Mouse (Mus musculus) limb, embryonic 12.5 days (tissue): ENCODE results near the gene Ltf. TPM values are rescaled to one million over a fixed set of nuclear protein-coding genes. Genes with fewer than 3 reads are reported as not detected.
A peak's percentile ranks its signal among the peaks of the same experiment; 100 is the strongest.

Source experiments
- ATAC-seq: fragments of 200-750 bp; cut with Nextera tagmentation; 2 replicates; pipeline ENCODE4 v1.8.0; 2017; ENCODE audit warnings: low read depth, moderate TSS enrichment; ENCODE audit not compliant: insufficient number of reproducible peaks, insufficient read depth, low FRiP score, low TSS enrichment
- H3K27ac ChIP-seq: fragments of 300-500 bp; sonication (generic); 2 replicates; pipeline ENCODE4 v1.5.1; 2016; ENCODE audit warnings: mild to moderate bottlenecking, moderate library complexity
- H3K27me3 ChIP-seq: fragments of 300-500 bp; sonication (generic); 2 replicates; pipeline ENCODE4 v1.6.1; 2016; ENCODE audit warnings: mild to moderate bottlenecking, moderate library complexity
- H3K36me3 ChIP-seq: fragments of 300-500 bp; sonication (generic); 2 replicates; pipeline ENCODE4 v1.6.1; 2016; ENCODE audit warnings: mild to moderate bottlenecking, moderate library complexity
- H3K4me1 ChIP-seq: fragments of 300-500 bp; sonication (generic); replicated peaks from 2 replicates; pipeline ENCODE4 v1.6.1; 2016
- H3K4me2 ChIP-seq: fragments of 300-500 bp; sonication (generic); 2 replicates; pipeline ENCODE4 v1.6.1; 2016; ENCODE audit warnings: mild to moderate bottlenecking, moderate library complexity
- H3K4me3 ChIP-seq: fragments of 300-500 bp; sonication (generic); replicated peaks from 2 replicates; pipeline ENCODE4 v1.5.1; 2016; ENCODE audit warnings: mild to moderate bottlenecking
- H3K9ac ChIP-seq: fragments of 300-500 bp; sonication (generic); replicated peaks from 2 replicates; pipeline ENCODE4 v1.6.1; 2016; ENCODE audit warnings: mild to moderate bottlenecking, moderate library complexity
- H3K9me3 ChIP-seq: fragments of 300-500 bp; sonication (generic); 2 replicates; pipeline ENCODE4 v1.6.1; 2016; ENCODE audit warnings: mild to moderate bottlenecking, moderate library complexity
- WGBS: fragments of 180-500 bp; shearing (Covaris S2); methylation state at CpG from one replicate; pipeline ENCODE4 v1.1.7; 2016; 5-methylcytosine and 5-hydroxymethylcytosine counted together
- polyA plus RNA-seq: library from polyadenylated mRNA; unstranded; fragments of >200 nt; fragmentation: Nextera tagmentation; extraction: Ambion mirVana; gene quantifications from 2 replicates; pipeline ENCODE4 v1.2.1, GENCODE M21; 2016

Ltf gene
- polyA plus RNA-seq, 1 experiment from 2014 or later = 0.45 TPM

- no peak overlapping the region for H3K9ac ChIP-seq
- no peaks in the 10 kb centered on the region for H3K36me3 ChIP-seq
- ATAC-seq = no peak
- H3K9me3 ChIP-seq = no peaks in the 10 kb centered on the region
- no peak overlapping the region for H3K27ac ChIP-seq
- H3K27me3 ChIP-seq = 0 out of 2 replicates have a peak, but pooled peaks cover 4% of the 10 kb centered on the region
- peak overlapping the region; percentile 60 for H3K4me2 ChIP-seq
- no peak overlapping the region for H3K4me3 ChIP-seq
- peaks cover 23% of the 10 kb centered on the region for H3K4me1 ChIP-seq
- WGBS = 63% methylated on average over 14 of the region's 14 CpGs
Observed at GRCm38 (mm10) chr9:111057544-111058370, 38.7 kb downstream of the Ltf start.

- Histone ChIP-seq H3K27me3 (0 out of 2 replicates have a peak, but pooled peaks cover 4% of the 10 kb centered on the region), H3K4me3 (no peak overlapping the region), H3K4me1 (peaks cover 23% of the 10 kb centered on the region), H3K36me3 (no peaks in the 10 kb centered on the region), H3K4me2 (no peak overlapping the region), H3K27ac (no peak overlapping the region), H3K9me3 (no peaks in the 10 kb centered on the region), H3K9ac (no peak overlapping the region)
- 67% methylated on average over 10 of the region's 10 CpGs for WGBS
- ATAC-seq = no peak
Observed at GRCm38 (mm10) chr9:111058943-111059556, 40.0 kb downstream of the Ltf start.

- no peaks in the 10 kb centered on the region for H3K4me1 ChIP-seq
- no peak for ATAC-seq
- H3K9ac ChIP-seq = no peak overlapping the region
- H3K4me3 ChIP-seq = no peak overlapping the region
- WGBS = 80% methylated on average over 5 of the region's 5 CpGs
- no peaks in the 10 kb centered on the region for H3K36me3 ChIP-seq
- no peaks in the 10 kb centered on the region for H3K9me3 ChIP-seq
- H3K4me2 ChIP-seq = no peak overlapping the region
- H3K27ac ChIP-seq = no peak overlapping the region
- no peaks in the 10 kb centered on the region for H3K27me3 ChIP-seq
Observed at GRCm38 (mm10) chr9:111062840-111063239, 43.8 kb downstream of the Ltf start.

GRCm38 (mm10) chr9:111067052-111067451 is 48.0 kb downstream of the Ltf start:
- no peak for ATAC-seq
- 94% methylated on average over 4 of the region's 4 CpGs for WGBS
- Histone ChIP-seq H3K4me1 (peaks cover 6% of the 10 kb centered on the region), H3K27ac (no peak overlapping the region), H3K4me2 (no peak overlapping the region), H3K36me3 (no peaks in the 10 kb centered on the region), H3K9me3 (no peaks in the 10 kb centered on the region), H3K9ac (no peak overlapping the region), H3K4me3 (no peak overlapping the region), H3K27me3 (no peaks in the 10 kb centered on the region)

- Histone ChIP-seq H3K4me1 (peaks cover 6% of the 10 kb centered on the region), H3K27me3 (no peaks in the 10 kb centered on the region), H3K9ac (no peak overlapping the region), H3K4me3 (no peak overlapping the region), H3K4me2 (no peak overlapping the region), H3K36me3 (no peaks in the 10 kb centered on the region), H3K9me3 (peaks cover 11% of the 10 kb centered on the region), H3K27ac (no peak overlapping the region)
- 19% methylated on average over 4 of the region's 4 CpGs for WGBS
- peak; percentile 10; the same call in 1 of the 2 replicates for ATAC-seq
Observed at GRCm38 (mm10) chr9:111070546-111070961, 51.5 kb downstream of the Ltf start.

DNA sequence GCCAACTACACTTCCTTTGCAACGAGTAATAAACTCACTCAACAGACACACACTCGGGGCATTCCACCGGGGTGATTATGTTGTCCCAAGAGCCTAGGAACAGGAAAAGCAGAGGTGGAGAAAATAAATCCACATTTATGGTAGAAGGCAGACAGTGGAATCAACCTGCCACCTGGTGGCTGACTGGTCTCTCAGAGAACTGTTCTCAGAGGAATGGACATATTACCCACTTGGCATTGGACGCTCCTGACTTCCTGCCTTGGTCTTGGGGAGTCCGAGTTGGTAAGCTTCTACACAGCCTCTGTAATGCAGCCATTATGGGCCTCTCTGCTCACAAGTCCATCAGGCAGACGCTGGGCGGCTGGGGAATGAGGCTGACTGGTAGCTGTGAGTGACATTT is 53.1 kb downstream of the Ltf start:
- Histone ChIP-seq H3K4me2 (no peak overlapping the region), H3K4me1 (peaks cover 6% of the 10 kb centered on the region), H3K27me3 (no peaks in the 10 kb centered on the region), H3K9me3 (peaks cover 11% of the 10 kb centered on the region), H3K27ac (no peak overlapping the region), H3K36me3 (no peaks in the 10 kb centered on the region), H3K4me3 (no peak overlapping the region), H3K9ac (no peak overlapping the region)
- WGBS = 44% methylated on average over 7 of the region's 7 CpGs
- ATAC-seq = no peak

GRCm38 (mm10) chr9:111072971-111073370 is 53.9 kb downstream of the Ltf start:
- Histone ChIP-seq H3K4me2 (no peak overlapping the region), H3K9me3 (peaks cover 18% of the 10 kb centered on the region), H3K9ac (no peak overlapping the region), H3K27ac (no peak overlapping the region), H3K4me1 (peaks cover 6% of the 10 kb centered on the region), H3K4me3 (no peak overlapping the region), H3K36me3 (no peaks in the 10 kb centered on the region), H3K27me3 (no peaks in the 10 kb centered on the region)
- WGBS = 83% methylated on average over 4 of the region's 4 CpGs
- no peak for ATAC-seq

DNA sequence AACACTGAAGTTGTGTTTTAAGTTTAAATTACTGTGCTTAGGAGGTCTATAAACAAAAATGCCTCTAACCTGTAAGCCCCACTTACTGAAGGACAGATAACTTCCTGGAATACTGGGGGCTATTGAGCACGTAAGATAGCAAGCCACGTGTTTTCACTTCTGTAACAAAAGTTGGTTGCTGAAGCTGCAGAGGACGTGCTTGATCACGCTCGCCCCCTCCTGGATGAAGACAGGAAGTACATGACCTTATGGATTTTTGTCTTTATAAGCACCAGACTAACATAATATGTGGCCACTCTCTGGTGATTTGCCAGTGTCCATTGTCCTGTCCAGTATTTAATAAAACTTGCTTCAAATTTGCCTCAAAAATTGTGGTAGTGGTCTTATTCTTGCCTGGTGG is 58.7 kb downstream of the Ltf start:
- Histone ChIP-seq H3K27me3 (no peaks in the 10 kb centered on the region), H3K36me3 (no peaks in the 10 kb centered on the region), H3K4me2 (no peak overlapping the region), H3K27ac (no peak overlapping the region), H3K9me3 (peaks cover 18% of the 10 kb centered on the region), H3K4me1 (no peaks in the 10 kb centered on the region), H3K4me3 (no peak overlapping the region), H3K9ac (no peak overlapping the region)
- 63% methylated on average over 5 of the region's 5 CpGs for WGBS
- no peak for ATAC-seq

DNA sequence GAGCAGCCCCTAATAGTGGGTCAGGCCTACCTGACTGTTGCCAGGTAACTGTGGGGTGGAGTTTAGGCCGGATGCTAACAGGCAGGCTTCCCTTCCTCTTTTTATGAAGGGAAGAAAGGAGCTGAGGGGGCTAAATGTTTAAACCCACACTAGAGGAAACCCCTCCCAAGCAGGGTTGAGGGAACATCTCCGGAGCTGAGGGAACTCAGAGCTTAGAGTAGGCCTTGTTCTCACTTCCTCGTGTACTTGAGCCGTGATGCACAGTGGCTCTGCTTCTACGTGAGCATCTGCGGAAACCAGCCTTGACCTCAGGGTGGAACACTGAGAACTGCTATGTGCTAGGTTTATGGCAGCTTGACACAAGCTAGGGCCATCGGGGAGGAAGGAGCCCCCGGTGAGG is 61.7 kb downstream of the Ltf start:
- 90% methylated on average over 8 of the region's 8 CpGs for WGBS
- H3K4me2 ChIP-seq = no peak overlapping the region
- ATAC-seq = no peak

GRCm38 (mm10) chr9:111081765-111082164 is 62.7 kb downstream of the Ltf start:
- Histone ChIP-seq H3K4me1 (no peaks in the 10 kb centered on the region), H3K36me3 (no peaks in the 10 kb centered on the region), H3K4me3 (no peak overlapping the region), H3K9ac (no peak overlapping the region), H3K27ac (no peak overlapping the region), H3K27me3 (no peaks in the 10 kb centered on the region), H3K4me2 (no peak overlapping the region), H3K9me3 (peaks cover 7% of the 10 kb centered on the region; the same call in 1 of the 2 replicates)
- 78% methylated on average over 5 of the region's 5 CpGs for WGBS
- ATAC-seq = no peak

More for the DNA sequence above, 61.7 kb downstream of the Ltf start:
- H3K27me3 ChIP-seq = no peaks in the 10 kb centered on the region
- no peaks in the 10 kb centered on the region for H3K36me3 ChIP-seq
- H3K4me3 ChIP-seq = no peak overlapping the region
- no peaks in the 10 kb centered on the region for H3K4me1 ChIP-seq
- peaks cover 7% of the 10 kb centered on the region; the same call in 1 of the 2 replicates for H3K9me3 ChIP-seq
- no peak overlapping the region for H3K27ac ChIP-seq
- no peak overlapping the region for H3K9ac ChIP-seq

DNA sequence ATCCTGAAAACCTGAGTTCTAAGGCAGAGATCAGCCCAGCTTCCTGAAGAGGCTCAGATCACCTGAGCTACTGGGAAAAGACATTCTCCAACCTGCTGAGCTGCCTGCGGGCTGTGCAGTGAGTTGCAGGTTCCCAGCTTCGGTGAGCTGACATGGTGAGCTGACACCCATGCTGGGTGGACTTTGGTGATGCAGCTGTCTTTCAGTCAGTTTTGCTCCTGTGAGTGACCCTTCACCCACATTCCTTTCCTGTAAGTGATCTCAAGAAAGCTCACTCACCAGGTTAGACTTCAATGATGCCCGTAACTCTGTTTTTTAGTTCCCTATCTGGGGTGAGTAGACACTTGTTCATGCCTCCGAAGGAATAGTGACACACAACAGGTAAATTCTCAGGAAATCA is 66.3 kb downstream of the Ltf start:
- H3K4me3 ChIP-seq = no peak overlapping the region
- no peak overlapping the region for H3K9ac ChIP-seq
- H3K27me3 ChIP-seq = no peaks in the 10 kb centered on the region; the same call in none of the 2 replicates
- H3K4me2 ChIP-seq = no peak overlapping the region
- no peak for ATAC-seq
- no peak overlapping the region for H3K27ac ChIP-seq
- no peaks in the 10 kb centered on the region for H3K9me3 ChIP-seq
- H3K4me1 ChIP-seq = 0 out of 2 replicates have a peak, but pooled peaks cover 8% of the 10 kb centered on the region
- WGBS = 56% methylated on average over 4 of the region's 4 CpGs
- no peaks in the 10 kb centered on the region for H3K36me3 ChIP-seq
